Comparison of ENCODE assay signal across 8 mouse cellular contexts in the genomic region with DNA sequence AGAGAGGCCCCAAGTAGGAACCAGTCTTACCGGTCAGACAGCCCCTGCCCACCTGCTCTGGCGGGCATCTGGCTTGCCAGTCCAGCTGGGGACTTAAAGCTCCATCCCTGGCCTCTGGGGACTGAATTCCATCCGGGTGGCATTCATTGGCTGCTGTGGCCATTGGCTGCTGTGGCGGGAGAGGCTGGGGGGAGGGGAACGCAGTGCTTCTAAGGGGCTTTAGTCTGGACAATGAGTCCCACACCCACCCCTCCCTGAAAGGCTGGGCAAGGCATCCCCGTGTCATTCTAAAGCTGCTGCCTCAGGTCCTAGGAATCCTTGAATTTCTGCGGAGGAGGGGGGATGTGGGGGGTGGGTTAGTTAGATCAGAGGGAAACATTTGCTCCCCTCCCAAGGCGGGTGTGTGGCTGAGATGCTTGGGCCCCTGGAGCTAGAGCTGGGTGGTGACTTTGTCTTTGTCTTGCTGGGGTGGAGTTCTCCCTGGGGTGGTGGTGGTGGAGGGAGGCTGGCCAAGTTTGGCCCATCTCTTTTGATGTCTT. TPM values are rescaled to one million over a fixed set of nuclear protein-coding genes. Genes with fewer than 3 reads are reported as not detected.
A peak's percentile ranks its signal among the peaks of the same experiment; 100 is the strongest.
DNase-seq lines count a peak whose midpoint lies in the region; ATAC-seq lines count a peak whose summit lies in the region.

No protein-coding gene starts in this region.

- peak; percentile 30 to 54 for DNase-seq in urinary bladder, adult 18-20 months (ENCODE audit: low spot score in 2 of 2)
- no peak for DNase-seq in urinary bladder, adult 2 months (ENCODE audit: low spot score)
- peak; percentile 92 for DNase-seq in embryonic facial prominence, embryonic 14.5 days (ENCODE audit: low spot score)
- peak; percentile 52 for DNase-seq in hindlimb bud, embryonic 11.5 days (ENCODE audit: extremely low spot score, low read depth, low spot score)
- DNase-seq in retina, embryonic 14.5 days (ENCODE audit: low spot score) = peak; percentile 93
- no peak for DNase-seq in spleen, adult 18-20 months
- no peak for DNase-seq in layer of hippocampus, adult 8-10 months (ENCODE audit: low spot score in 2 of 2)

- H3K27ac ChIP-seq in embryonic facial prominence, embryonic 14.5 days (replicated peaks; ENCODE audit: low read depth, low read length) = peak overlapping the region; percentile 100
- peak overlapping the region; percentile 93 for H3K27ac ChIP-seq in liver, embryonic 15.5 days (replicated peaks)

- H3K27me3 ChIP-seq in embryonic facial prominence, embryonic 14.5 days (replicated peaks; ENCODE audit: control insufficient read depth, insufficient read depth, low read length) = no peaks in the 10 kb centered on the region
- H3K27me3 ChIP-seq in liver, embryonic 15.5 days = peaks cover 14% of the 10 kb centered on the region

- no peaks in the 10 kb centered on the region for H3K9me3 ChIP-seq in embryonic facial prominence, embryonic 14.5 days (ENCODE audit: control insufficient read depth, low read length)
- H3K9me3 ChIP-seq in liver, embryonic 15.5 days (replicated peaks) = no peaks in the 10 kb centered on the region

- peak overlapping the region; percentile 88 for H3K4me3 ChIP-seq in embryonic facial prominence, embryonic 14.5 days (ENCODE audit: low read depth, low read length)
- peak overlapping the region; percentile 94 for H3K4me3 ChIP-seq in liver, embryonic 15.5 days (replicated peaks)

- H3K4me2 ChIP-seq in embryonic facial prominence, embryonic 14.5 days (ENCODE audit: low read depth, low read length) = peak overlapping the region; percentile 100
- peak overlapping the region; percentile 100 for H3K4me2 ChIP-seq in liver, embryonic 15.5 days

- peak; percentile 17 for ATAC-seq in embryonic facial prominence, embryonic 14.5 days (ENCODE audit: low read depth)
- no peak for ATAC-seq in liver, embryonic 15.5 days (ENCODE audit: insufficient read depth)

- peak overlapping the region; percentile 97 for H3K9ac ChIP-seq in embryonic facial prominence, embryonic 14.5 days (ENCODE audit: low read depth, low read length)
- H3K9ac ChIP-seq in liver, embryonic 15.5 days = peak overlapping the region; percentile 81

- 0% methylated on average over 8 of the region's 8 CpGs for WGBS in embryonic facial prominence, embryonic 14.5 days
- WGBS in liver, embryonic 15.5 days (ENCODE audit: insufficient replicate concordance) = 2% methylated on average over 8 of the region's 8 CpGs

- peaks cover 49% of the 10 kb centered on the region for H3K36me3 ChIP-seq in embryonic facial prominence, embryonic 14.5 days (ENCODE audit: control insufficient read depth, insufficient read depth, low read length)
- H3K36me3 ChIP-seq in liver, embryonic 15.5 days (replicated peaks) = peaks cover 43% of the 10 kb centered on the region

- H3K4me1 ChIP-seq in embryonic facial prominence, embryonic 14.5 days (ENCODE audit: control insufficient read depth, insufficient read depth, low read length) = peaks cover 22% of the 10 kb centered on the region
- H3K4me1 ChIP-seq in liver, embryonic 15.5 days (replicated peaks) = peaks cover 82% of the 10 kb centered on the region

RNA-seq across cellular contexts. Expression of a gene that starts 4.1 kb away (rescaled TPM):
- polyA plus RNA-seq in urinary bladder, adult 2 months (2012; rRNA removed) = 26.9 and 29.4 TPM in 2 replicates
- 35.3 and 41.0 TPM in 2 replicates for polyA plus RNA-seq in embryonic facial prominence, embryonic 14.5 days (2014; fragmentation: Nextera tagmentation; extraction: Ambion mirVana)
- 11.5 and 12.6 TPM in 2 replicates for polyA plus RNA-seq in liver, embryonic 15.5 days (2015; fragmentation: Nextera tagmentation; extraction: Ambion mirVana)
- 10 to 100 TPM; 53.5 to 58.4 (median 56.7) TPM for total RNA-seq in layer of hippocampus, adult 8-10 months (2022)

RNA-seq across cellular contexts. Expression of a gene that starts 26.6 kb away (rescaled TPM):
- polyA plus RNA-seq in urinary bladder, adult 2 months (2012; rRNA removed) = 61.2 and 63.8 TPM in 2 replicates
- polyA plus RNA-seq in embryonic facial prominence, embryonic 14.5 days (2014; fragmentation: Nextera tagmentation; extraction: Ambion mirVana) = 177 and 190 TPM in 2 replicates
- polyA plus RNA-seq in liver, embryonic 15.5 days (2015; fragmentation: Nextera tagmentation; extraction: Ambion mirVana) = 108 and 110 TPM in 2 replicates
- total RNA-seq in layer of hippocampus, adult 8-10 months (2022) = 100 to 1,000 TPM in 2 of 4 experiments, 10 to 100 TPM in 2; 89.3 to 113 (median 99.1) TPM

RNA-seq across cellular contexts. Expression of a gene that starts 37.4 kb away (rescaled TPM):
- polyA plus RNA-seq in urinary bladder, adult 2 months (2012; rRNA removed) = 37.8 and 51.7 TPM in 2 replicates
- polyA plus RNA-seq in embryonic facial prominence, embryonic 14.5 days (2014; fragmentation: Nextera tagmentation; extraction: Ambion mirVana) = 14.4 and 16.2 TPM in 2 replicates
- 1.3 and 1.4 TPM in 2 replicates for polyA plus RNA-seq in liver, embryonic 15.5 days (2015; fragmentation: Nextera tagmentation; extraction: Ambion mirVana)
- 10 to 100 TPM; 38.2 to 53.1 (median 46.4) TPM for total RNA-seq in layer of hippocampus, adult 8-10 months (2022)

Comparison
In these comparisons a context has a peak if more than half of its experiments do, and no peak if none do; other contexts are left out.
1. DNase-seq: peak in urinary bladder, adult 18-20 months (2 of 2), embryonic facial prominence, embryonic 14.5 days (single experiment), hindlimb bud, embryonic 11.5 days (single experiment) and retina, embryonic 14.5 days (single experiment); none in urinary bladder, adult 2 months (single experiment), spleen, adult 18-20 months (0 of 2) and layer of hippocampus, adult 8-10 months (0 of 2).